Mouse (Mus musculus): ENCODE measurements around the gene Gm21258. TPM values are rescaled to one million over a fixed set of nuclear protein-coding genes. Genes with fewer than 3 reads are reported as not detected.
"Not testable (repeated sequence)": the region's sequence is repeated elsewhere in the genome, so short reads cannot be mapped to it uniquely, and the experiment has no call there.

Gene Gm21258
- polyA plus RNA-seq (2012; rRNA removed) (not detected in 2 replicates), polyA plus RNA-seq (2014; fragmentation: Nextera tagmentation; extraction: Ambion mirVana) (not detected in 2 replicates)

DNA sequence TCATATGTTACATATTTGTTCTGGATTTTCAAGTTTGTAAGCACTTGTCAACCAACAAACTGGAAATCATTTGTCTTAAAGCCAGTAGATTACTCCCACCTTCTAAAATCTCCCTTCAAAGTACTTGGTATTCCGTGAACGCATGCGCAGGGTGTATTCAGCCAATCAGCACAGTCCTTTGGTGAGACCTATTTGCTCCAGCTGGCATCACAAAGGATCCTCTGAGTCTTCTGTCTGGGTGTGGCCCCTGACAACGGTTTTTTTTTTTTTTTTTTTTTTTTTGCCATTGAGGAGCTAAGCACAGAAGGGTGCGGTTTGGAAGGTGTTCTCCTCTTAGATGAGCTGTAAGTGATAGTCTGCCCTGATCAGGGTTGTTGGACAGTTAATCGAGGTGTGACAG lies at the start of gene Gm21258:
Gene Gm21258 (plus strand): TSS at position 301 of the 400 bp plus-strand sequence.
- not testable (repeated sequence) for H3K9ac ChIP-seq (replicated peaks); H3K4me1 ChIP-seq (replicated peaks; ENCODE audit: control insufficient read depth in 2 of 2, insufficient read depth in 2 of 2, low read length in 1 of 2); ATAC-seq (ENCODE audit: insufficient read depth); H3K4me3 ChIP-seq (ENCODE audit: insufficient read depth in 1 of 2, low read depth in 2 of 2, low read length in 2 of 2); DNase-seq (ENCODE audit: low read depth in 3 of 3, low spot score in 3 of 3); H3K4me2 ChIP-seq (ENCODE audit: low read depth); H3K36me3 ChIP-seq (replicated peaks; ENCODE audit: control insufficient read depth, insufficient read depth, low read depth); H3K9me3 ChIP-seq (ENCODE audit: control insufficient read depth, low read length); H3K27me3 ChIP-seq (ENCODE audit: control insufficient read depth, insufficient read depth, low read length); H3K27ac ChIP-seq
- no CpG with 5 or more reads among the region's 6 CpGs for WGBS (ENCODE audit: insufficient replicate concordance)

Data from liver, embryonic 14.5 days (tissue).